In genomic region chr5:98185806-98186751, GRCm38 (mm10) we compare ENCODE assay signal across 8 mouse cellular contexts. TPM values are rescaled to one million over a fixed set of nuclear protein-coding genes. Genes with fewer than 3 reads are reported as not detected.
A peak's percentile ranks its signal among the peaks of the same experiment; 100 is the strongest.
DNase-seq lines count a peak whose midpoint lies in the region; ATAC-seq and TF ChIP-seq lines count a peak whose summit lies in the region.

No protein-coding gene starts in this region.

- 2% methylated on average over 105 of the region's 106 CpGs for WGBS in heart, adult 2 months
- under 1% methylated on average over 106 of the region's 106 CpGs for WGBS in embryonic facial prominence, embryonic 10.5 days
- under 1% methylated on average over 82 of the region's 106 CpGs for WGBS in hindbrain, embryonic 13.5 days
- 1% methylated on average over 58 of the region's 106 CpGs for WGBS in lung, postnatal 0 days
- under 1% methylated on average over 98 of the region's 106 CpGs for WGBS in small intestine, adult 2 months

- H3K27ac ChIP-seq in heart, adult 2 months: no peak overlapping the region
- H3K27ac ChIP-seq in embryonic facial prominence, embryonic 10.5 days (replicated peaks): no peak overlapping the region; the same call in 1 of the 2 replicates
- peak overlapping the region; percentile 70 for H3K27ac ChIP-seq in hindbrain, embryonic 13.5 days
- no peak overlapping the region for H3K27ac ChIP-seq in lung, postnatal 0 days (ENCODE audit: low read length)
- H3K27ac ChIP-seq in small intestine, adult 2 months (ENCODE audit: insufficient read depth, low read depth, low read length): no peak overlapping the region

- TF ChIP-seq POLR2A in heart, adult 2 months (IDR thresholded peaks at IDR 0.05; ENCODE audit: insufficient read depth, low read depth, low read length): no peak
- TF ChIP-seq POLR2A in small intestine, adult 2 months (IDR thresholded peaks at IDR 0.05; ENCODE audit: low read depth, low read length): no peak

- no peaks in the 10 kb centered on the region for H3K4me1 ChIP-seq in heart, adult 2 months (ENCODE audit: control insufficient read depth, insufficient read depth, low read length)
- peaks cover 26% of the 10 kb centered on the region for H3K4me1 ChIP-seq in E14TG2a.4 (replicated peaks; ENCODE audit: low read depth, low read length)
- peaks cover 38% of the 10 kb centered on the region for H3K4me1 ChIP-seq in embryonic facial prominence, embryonic 10.5 days
- H3K4me1 ChIP-seq in hindbrain, embryonic 13.5 days (replicated peaks): peaks cover 56% of the 10 kb centered on the region
- 0 out of 2 replicates have a peak, but pooled peaks cover 6% of the 10 kb centered on the region for H3K4me1 ChIP-seq in lung, postnatal 0 days (ENCODE audit: insufficient read depth, low read depth, low read length)
- H3K4me1 ChIP-seq in small intestine, adult 2 months (ENCODE audit: control insufficient read depth, insufficient read depth, insufficient read length, low read length): peaks cover 3% of the 10 kb centered on the region; the same call in 1 of the 2 replicates

- intact Hi-C loops in heart, adult 2 months (cut with DNase I): loop anchor here (10.0 kb wide), 1 partner anchor 481 kb away; no protein-coding TSS in a partner anchor

- H3K9ac ChIP-seq in heart, adult 2 months (ENCODE audit: low read depth, low read length): peak overlapping the region; percentile 60
- peak overlapping the region; percentile 74 for H3K9ac ChIP-seq in hindbrain, embryonic 13.5 days
- no peak overlapping the region for H3K9ac ChIP-seq in lung, postnatal 0 days (replicated peaks; ENCODE audit: low read depth)

- peaks cover 33% of the 10 kb centered on the region for H3K27me3 ChIP-seq in heart, adult 2 months (ENCODE audit: control insufficient read depth, insufficient read depth, low read length)
- H3K27me3 ChIP-seq in E14TG2a.4 (ENCODE audit: insufficient read depth, low read length): peaks cover 95% of the 10 kb centered on the region
- peaks cover 100% of the 10 kb centered on the region for H3K27me3 ChIP-seq in embryonic facial prominence, embryonic 10.5 days (replicated peaks; ENCODE audit: low read depth, poor library complexity, severe bottlenecking)
- peaks cover 81% of the 10 kb centered on the region for H3K27me3 ChIP-seq in hindbrain, embryonic 13.5 days
- peaks cover 44% of the 10 kb centered on the region for H3K27me3 ChIP-seq in lung, postnatal 0 days (replicated peaks; ENCODE audit: insufficient read depth, low read length)
- peaks cover 61% of the 10 kb centered on the region for H3K27me3 ChIP-seq in small intestine, adult 2 months (ENCODE audit: control insufficient read depth, insufficient read depth, low read length)

- H3K4me2 ChIP-seq in hindbrain, embryonic 13.5 days: peak overlapping the region; percentile 79
- H3K4me2 ChIP-seq in lung, postnatal 0 days (replicated peaks; ENCODE audit: low read depth, low read length): peak overlapping the region; percentile 98

- H3K36me3 ChIP-seq in heart, adult 2 months (ENCODE audit: control insufficient read depth, insufficient read depth, low read length): no peaks in the 10 kb centered on the region
- H3K36me3 ChIP-seq in E14TG2a.4 (ENCODE audit: insufficient read depth, low read length): no peaks in the 10 kb centered on the region
- H3K36me3 ChIP-seq in embryonic facial prominence, embryonic 10.5 days (replicated peaks): no peaks in the 10 kb centered on the region
- no peaks in the 10 kb centered on the region for H3K36me3 ChIP-seq in hindbrain, embryonic 13.5 days
- H3K36me3 ChIP-seq in lung, postnatal 0 days (ENCODE audit: insufficient read depth, low read length): no peaks in the 10 kb centered on the region
- no peaks in the 10 kb centered on the region for H3K36me3 ChIP-seq in small intestine, adult 2 months (ENCODE audit: control insufficient read depth, insufficient read depth, low read length)

- no peaks in the 10 kb centered on the region for H3K9me3 ChIP-seq in E14TG2a.4 (ENCODE audit: low read length)
- H3K9me3 ChIP-seq in embryonic facial prominence, embryonic 10.5 days: no peaks in the 10 kb centered on the region
- no peaks in the 10 kb centered on the region for H3K9me3 ChIP-seq in hindbrain, embryonic 13.5 days
- no peaks in the 10 kb centered on the region for H3K9me3 ChIP-seq in lung, postnatal 0 days (ENCODE audit: low read length)

- no peak for TF ChIP-seq EP300 in heart, adult 2 months (IDR thresholded peaks at IDR 0.05; ENCODE audit: insufficient read depth, low read depth, low read length)
- no peak for TF ChIP-seq EP300 in lung, postnatal 0 days (IDR thresholded peaks at IDR 0.05)

- DNase-seq in heart, adult 2 months: peak; percentile 32 to 54
- DNase-seq in heart, adult 9 months (ENCODE audit: low spot score in 2 of 2): no peak
- peak; percentile 72 for DNase-seq in embryonic facial prominence, embryonic 10.5 days (ENCODE audit: low spot score)
- peak; percentile 50 for DNase-seq in lung, postnatal 0 days (ENCODE audit: low spot score)
- DNase-seq in urinary bladder, postnatal 36 days (ENCODE audit: low spot score in 2 of 2): no peak

- peak overlapping the region; percentile 56 for H3K4me3 ChIP-seq in heart, adult 2 months
- peak overlapping the region; percentile 78 for H3K4me3 ChIP-seq in E14TG2a.4 (replicated peaks; ENCODE audit: low read length)
- peak overlapping the region; percentile 65 for H3K4me3 ChIP-seq in embryonic facial prominence, embryonic 10.5 days
- peak overlapping the region; percentile 56 for H3K4me3 ChIP-seq in hindbrain, embryonic 13.5 days
- peak overlapping the region; percentile 61 for H3K4me3 ChIP-seq in lung, postnatal 0 days (ENCODE audit: low read depth, low read length)
- peak overlapping the region; percentile 70 for H3K4me3 ChIP-seq in small intestine, adult 2 months (ENCODE audit: low read depth, low read length)

- no peaks in the 10 kb centered on the region for H3K79me2 ChIP-seq in heart, adult 2 months (replicated peaks; ENCODE audit: control insufficient read depth, insufficient read depth, low read length)

- TF ChIP-seq CTCF in heart, adult 2 months (IDR thresholded peaks at IDR 0.05): no peak
- TF ChIP-seq CTCF in E14TG2a.4 (conservative IDR thresholded peaks at IDR 0.05; ENCODE audit: low read length): no peak
- TF ChIP-seq CTCF in lung, postnatal 0 days (IDR thresholded peaks at IDR 0.05): no peak
- no peak for TF ChIP-seq CTCF in small intestine, adult 2 months (IDR thresholded peaks at IDR 0.05; ENCODE audit: extremely low read depth, insufficient read length, insufficient replicate concordance, low read depth, low read length)

- ATAC-seq in hindbrain, embryonic 13.5 days (ENCODE audit: low FRiP score): peak; percentile 44
- ATAC-seq in lung, postnatal 0 days: peak; percentile 50

RNA-seq across cellular contexts. Expression of gene Prdm8, which starts 19.1 kb away (rescaled TPM):
- total RNA-seq in heart, adult 2 months (2021): under 1 TPM; 0.18 to 0.29 TPM
- 0.09 and 0.10 TPM in 2 replicates for polyA plus RNA-seq in heart, adult 2 months (2012; rRNA removed)
- 0.05 and 0.19 TPM in 2 replicates for polyA plus RNA-seq in embryonic facial prominence, embryonic 10.5 days (2016; fragmentation: Nextera tagmentation; extraction: Ambion mirVana)
- 2.4 and 2.5 TPM in 2 replicates for polyA plus RNA-seq in hindbrain, embryonic 13.5 days (2015; fragmentation: Nextera tagmentation; extraction: Ambion mirVana)
- 0.99 and 2.3 TPM in 2 replicates for polyA plus RNA-seq in lung, postnatal 0 days (2015; fragmentation: Nextera tagmentation; extraction: Ambion mirVana)
- 0.05 and 0.08 TPM in 2 replicates for polyA plus RNA-seq in small intestine, adult 2 months (2012; rRNA removed)

Comparison
In these comparisons a context has a peak if more than half of its experiments do, and no peak if none do; other contexts are left out.
1. DNase-seq: peak in heart, adult 2 months (2 of 2), embryonic facial prominence, embryonic 10.5 days (single experiment) and lung, postnatal 0 days (single experiment); none in heart, adult 9 months (0 of 2) and urinary bladder, postnatal 36 days (0 of 2).
2. Peak in every context shown above with its lines, with median percentiles within 50 percentile points of each other: H3K4me3 ChIP-seq.